Mouse (Mus musculus): ENCODE results near the gene Gm5089. TPM values are rescaled to one million over a fixed set of nuclear protein-coding genes. Genes with fewer than 3 reads are reported as not detected.
A peak's percentile ranks its signal among the peaks of the same experiment; 100 is the strongest.

Gene Gm5089
- polyA plus RNA-seq, 1 experiment from 2014 or later = 0.23 TPM

DNA sequence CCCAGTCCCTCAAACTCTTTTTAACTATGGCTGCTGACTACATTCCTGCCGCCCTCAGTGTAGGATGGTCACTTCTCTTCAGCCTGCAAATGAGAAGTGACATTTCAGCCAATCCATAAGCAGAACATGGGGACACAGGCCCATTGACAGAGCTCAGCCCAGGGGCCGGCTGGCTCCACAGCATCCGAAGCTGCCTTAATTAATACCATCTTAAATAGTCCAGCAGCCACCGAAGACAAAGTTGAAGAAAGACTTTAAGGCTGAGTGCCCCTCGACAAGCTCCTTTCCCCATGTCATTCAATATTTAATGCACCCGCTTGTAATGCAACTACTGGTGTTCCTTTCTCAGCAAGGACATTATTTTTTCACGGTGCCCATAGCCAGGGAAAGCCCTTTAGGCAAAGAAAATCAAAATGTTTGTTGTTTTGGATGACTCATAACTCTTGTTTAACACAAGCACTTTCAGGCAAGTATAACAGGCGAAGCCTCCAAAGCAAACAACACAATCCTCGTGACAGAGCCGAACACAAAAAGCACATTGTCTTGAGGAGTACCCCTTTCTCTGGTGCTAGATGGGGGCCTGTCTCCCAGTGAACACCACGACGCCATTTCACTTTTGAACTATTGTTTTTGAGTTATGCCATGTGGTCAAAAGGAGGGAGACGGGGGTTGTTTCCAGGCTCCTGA is 1.9 kb upstream of the Gm5089 start:
- no peaks in the 10 kb centered on the region for H3K36me3 ChIP-seq (ENCODE audit: control insufficient read depth, insufficient read depth, low read length)
- peak; percentile 70 for DNase-seq (ENCODE audit: low spot score)
- peak overlapping the region; percentile 79 for H3K27ac ChIP-seq (ENCODE audit: low read depth, low read length)
- H3K27me3 ChIP-seq (ENCODE audit: control insufficient read depth, insufficient read depth, low read length) = peaks cover 44% of the 10 kb centered on the region
- peak overlapping the region; percentile 38 for H3K4me2 ChIP-seq (ENCODE audit: low read depth)
- no peak overlapping the region for H3K4me3 ChIP-seq (ENCODE audit: low read depth, low read length)
- H3K9me3 ChIP-seq (ENCODE audit: control insufficient read depth, low read length) = no peaks in the 10 kb centered on the region
- peak; percentile 78 for ATAC-seq (ENCODE audit: insufficient read depth, low FRiP score, low TSS enrichment)
- WGBS = 11% methylated on average over 13 of the region's 13 CpGs
- H3K4me1 ChIP-seq (ENCODE audit: control insufficient read depth, insufficient read depth, low read length) = peaks cover 23% of the 10 kb centered on the region
- H3K9ac ChIP-seq (ENCODE audit: low read length) = no peak overlapping the region

DNA sequence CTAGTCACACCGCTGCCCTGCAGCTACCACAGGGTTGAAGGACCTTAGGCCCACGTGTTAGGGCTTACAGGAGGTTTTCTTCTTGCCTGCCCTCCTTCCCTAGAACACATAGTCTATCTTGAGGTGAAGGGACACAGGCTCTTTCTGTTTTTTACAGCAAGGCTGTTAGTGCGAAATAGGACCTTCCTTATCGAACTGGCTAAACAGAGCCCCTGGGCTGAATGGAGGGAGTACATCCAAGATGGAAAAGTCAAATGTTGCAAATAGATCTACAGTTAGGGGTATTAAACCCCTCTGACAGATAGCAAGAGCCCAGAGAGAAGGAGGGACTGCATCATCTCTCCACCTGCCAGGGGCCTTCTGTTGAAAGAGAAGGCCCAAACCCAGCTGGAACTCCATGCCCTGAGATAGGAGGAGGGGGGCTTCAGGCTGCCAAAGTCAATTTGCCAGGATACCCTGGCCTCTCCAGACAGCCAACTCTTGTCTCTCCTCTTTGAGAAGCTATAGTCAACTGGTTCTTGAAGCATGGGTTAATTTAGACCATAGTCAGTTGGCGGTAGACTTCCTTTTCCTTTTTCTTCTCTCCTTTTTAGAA is 733 bp upstream of the Gm5089 start:
- peak overlapping the region; percentile 73 for H3K4me2 ChIP-seq (ENCODE audit: low read depth)
- H3K27me3 ChIP-seq (ENCODE audit: control insufficient read depth, insufficient read depth, low read length) = peaks cover 44% of the 10 kb centered on the region
- no peak overlapping the region for H3K4me3 ChIP-seq (ENCODE audit: low read depth, low read length)
- H3K36me3 ChIP-seq (ENCODE audit: control insufficient read depth, insufficient read depth, low read length) = no peaks in the 10 kb centered on the region
- 59% methylated on average over 5 of the region's 5 CpGs for WGBS
- H3K27ac ChIP-seq (ENCODE audit: low read depth, low read length) = no peak overlapping the region
- peaks cover 23% of the 10 kb centered on the region for H3K4me1 ChIP-seq (ENCODE audit: control insufficient read depth, insufficient read depth, low read length)
- no peak for ATAC-seq (ENCODE audit: insufficient read depth, low FRiP score, low TSS enrichment)
- H3K9me3 ChIP-seq (ENCODE audit: control insufficient read depth, low read length) = no peaks in the 10 kb centered on the region
- H3K9ac ChIP-seq (ENCODE audit: low read length) = no peak overlapping the region
- DNase-seq (ENCODE audit: low spot score) = no peak

DNA sequence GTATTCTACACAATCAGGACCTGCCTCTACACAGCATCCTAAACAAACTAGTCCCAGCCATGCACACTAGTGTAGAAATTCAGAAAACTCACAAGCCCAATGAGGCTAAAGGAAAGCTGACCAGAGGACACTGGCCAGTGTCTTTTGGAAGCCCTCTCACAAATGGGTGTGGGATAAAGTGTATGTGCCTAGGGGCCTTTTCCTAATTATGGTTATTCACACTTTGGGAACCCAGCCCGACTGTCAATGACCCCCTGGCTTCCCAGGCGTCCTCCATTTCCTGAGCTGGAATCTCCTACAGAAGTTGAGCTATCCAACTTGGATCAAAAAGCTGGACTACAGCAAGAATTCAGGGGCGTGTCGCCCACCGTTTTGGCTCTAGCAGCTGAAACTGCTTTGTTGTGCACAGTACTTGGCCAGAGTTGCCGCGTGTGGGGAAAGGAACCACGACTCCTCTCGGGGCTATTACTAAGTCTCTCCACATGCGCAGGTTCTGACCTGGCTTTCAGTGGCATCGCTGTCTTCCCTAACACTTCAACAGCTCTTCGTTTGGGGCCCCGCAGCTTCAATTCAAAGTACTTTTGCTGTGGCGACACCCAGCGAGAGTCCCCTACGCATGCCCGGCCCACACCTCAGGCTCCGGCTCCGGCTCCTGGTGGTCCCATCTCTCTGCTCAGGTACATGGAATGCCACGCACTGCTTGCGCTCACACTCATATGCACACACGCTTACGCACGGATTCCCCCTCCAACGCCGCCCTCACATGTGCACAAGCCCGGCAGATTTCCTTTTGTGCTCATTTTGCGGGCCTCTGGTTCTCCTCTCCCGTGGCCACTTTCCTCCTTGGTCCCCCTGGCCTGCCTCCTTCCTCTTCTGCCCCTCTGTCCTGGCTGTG is 1.1 kb downstream of the Gm5089 start:
- Histone ChIP-seq H3K36me3 (ENCODE audit: control insufficient read depth, insufficient read depth, low read length) (no peaks in the 10 kb centered on the region), H3K27me3 (ENCODE audit: control insufficient read depth, insufficient read depth, low read length) (peaks cover 40% of the 10 kb centered on the region), H3K4me1 (ENCODE audit: control insufficient read depth, insufficient read depth, low read length) (peaks cover 23% of the 10 kb centered on the region), H3K9me3 (ENCODE audit: control insufficient read depth, low read length) (no peaks in the 10 kb centered on the region), H3K4me2 (ENCODE audit: low read depth) (peak overlapping the region; percentile 73), H3K27ac (ENCODE audit: low read depth, low read length) (peak overlapping the region; percentile 62), H3K4me3 (ENCODE audit: low read depth, low read length) (peak overlapping the region; percentile 37), H3K9ac (ENCODE audit: low read length) (peak overlapping the region; percentile 67)
- ATAC-seq (ENCODE audit: insufficient read depth, low FRiP score, low TSS enrichment) (no peak), DNase-seq (ENCODE audit: low spot score) (peak; percentile 55)
- 4% methylated on average over 29 of the region's 29 CpGs for WGBS

DNA sequence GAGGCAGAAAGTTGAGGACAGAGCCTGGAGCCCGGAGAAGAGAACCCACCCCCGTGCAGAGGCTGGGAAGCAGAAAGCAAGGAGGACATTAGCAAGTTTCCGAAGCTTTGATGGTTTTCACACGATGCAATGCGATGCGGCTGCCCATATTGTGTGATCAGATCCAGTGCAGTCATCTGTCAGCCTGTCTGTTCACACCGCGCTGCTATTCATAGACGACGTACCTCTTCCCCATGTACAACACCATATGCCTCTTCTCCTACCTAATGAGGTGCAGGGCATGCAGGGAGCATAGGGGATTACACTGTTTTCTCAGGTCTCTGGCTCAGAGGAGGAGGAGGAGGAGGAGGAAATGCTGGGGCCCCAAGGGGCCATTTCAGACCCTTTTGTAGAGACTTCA is 14.1 kb downstream of the Gm5089 start:
- no peak for DNase-seq (ENCODE audit: low spot score)
- ATAC-seq (ENCODE audit: insufficient read depth, low FRiP score, low TSS enrichment) = no peak
- Histone ChIP-seq H3K4me3 (ENCODE audit: low read depth, low read length) (no peak overlapping the region), H3K9me3 (ENCODE audit: control insufficient read depth, low read length) (no peaks in the 10 kb centered on the region), H3K27ac (ENCODE audit: low read depth, low read length) (no peak overlapping the region), H3K36me3 (ENCODE audit: control insufficient read depth, insufficient read depth, low read length) (no peaks in the 10 kb centered on the region), H3K4me2 (ENCODE audit: low read depth) (no peak overlapping the region), H3K4me1 (ENCODE audit: control insufficient read depth, insufficient read depth, low read length) (no peaks in the 10 kb centered on the region), H3K27me3 (ENCODE audit: control insufficient read depth, insufficient read depth, low read length) (no peaks in the 10 kb centered on the region), H3K9ac (ENCODE audit: low read length) (no peak overlapping the region)
- 62% methylated on average over 10 of the region's 10 CpGs for WGBS

DNA sequence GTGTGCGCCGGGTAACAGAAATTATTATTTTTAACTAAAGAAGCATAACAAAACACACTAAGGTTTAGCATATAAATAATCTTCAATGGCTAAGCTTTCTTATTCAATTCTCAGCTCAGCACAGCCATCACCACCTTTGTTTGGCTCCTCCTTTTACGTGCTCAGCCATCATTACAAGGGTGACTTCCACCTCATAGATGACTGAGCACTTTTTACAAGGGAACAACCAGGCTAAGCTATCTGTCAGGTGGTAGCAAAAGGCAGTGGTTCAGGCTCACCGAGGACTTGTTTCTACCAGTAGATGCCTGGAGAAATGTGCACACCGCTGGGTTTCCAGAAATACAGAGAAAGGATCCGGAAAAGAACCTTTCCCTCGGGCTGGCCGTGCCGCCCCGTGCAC is 16.9 kb downstream of the Gm5089 start:
- Histone ChIP-seq H3K36me3 (ENCODE audit: control insufficient read depth, insufficient read depth, low read length) (no peaks in the 10 kb centered on the region), H3K4me2 (ENCODE audit: low read depth) (no peak overlapping the region), H3K4me1 (ENCODE audit: control insufficient read depth, insufficient read depth, low read length) (no peaks in the 10 kb centered on the region), H3K27ac (ENCODE audit: low read depth, low read length) (no peak overlapping the region), H3K9ac (ENCODE audit: low read length) (no peak overlapping the region), H3K9me3 (ENCODE audit: control insufficient read depth, low read length) (no peaks in the 10 kb centered on the region), H3K27me3 (ENCODE audit: control insufficient read depth, insufficient read depth, low read length) (no peaks in the 10 kb centered on the region), H3K4me3 (ENCODE audit: low read depth, low read length) (no peak overlapping the region)
- WGBS = 85% methylated on average over 10 of the region's 10 CpGs
- ATAC-seq (ENCODE audit: insufficient read depth, low FRiP score, low TSS enrichment) (no peak), DNase-seq (ENCODE audit: low spot score) (no peak)

DNA sequence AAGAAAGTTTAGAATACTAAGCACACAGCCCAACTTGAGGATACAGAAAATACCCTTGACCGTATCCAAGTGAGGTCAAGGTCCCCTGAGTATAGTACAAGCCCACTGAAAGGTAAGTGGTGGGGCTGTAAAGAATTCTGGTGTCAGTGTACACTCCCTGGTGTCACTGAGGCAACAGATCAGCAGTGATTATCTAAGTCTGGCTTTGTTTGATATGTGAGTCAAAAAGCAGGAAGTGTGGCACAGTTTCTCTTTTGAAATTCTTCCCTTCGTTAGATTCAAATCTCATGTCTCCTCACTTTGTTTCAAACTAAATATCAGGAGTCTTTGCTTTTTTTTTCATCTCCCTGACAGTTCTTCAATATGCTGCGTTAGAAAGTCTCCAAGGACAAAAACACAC is 18.4 kb downstream of the Gm5089 start:
- no peaks in the 10 kb centered on the region for H3K27me3 ChIP-seq (ENCODE audit: control insufficient read depth, insufficient read depth, low read length)
- H3K27ac ChIP-seq (ENCODE audit: low read depth, low read length) = no peak overlapping the region
- 83% methylated on average over 3 of the region's 3 CpGs for WGBS
- peaks cover 2% of the 10 kb centered on the region; the same call in 1 of the 2 replicates for H3K4me1 ChIP-seq (ENCODE audit: control insufficient read depth, insufficient read depth, low read length)
- ATAC-seq (ENCODE audit: insufficient read depth, low FRiP score, low TSS enrichment) (no peak), DNase-seq (ENCODE audit: low spot score) (no peak)
- no peaks in the 10 kb centered on the region for H3K9me3 ChIP-seq (ENCODE audit: control insufficient read depth, low read length)
- H3K9ac ChIP-seq (ENCODE audit: low read length) = no peak overlapping the region
- H3K36me3 ChIP-seq (ENCODE audit: control insufficient read depth, insufficient read depth, low read length) = no peaks in the 10 kb centered on the region
- no peak overlapping the region for H3K4me2 ChIP-seq (ENCODE audit: low read depth)
- no peak overlapping the region for H3K4me3 ChIP-seq (ENCODE audit: low read depth, low read length)

DNA sequence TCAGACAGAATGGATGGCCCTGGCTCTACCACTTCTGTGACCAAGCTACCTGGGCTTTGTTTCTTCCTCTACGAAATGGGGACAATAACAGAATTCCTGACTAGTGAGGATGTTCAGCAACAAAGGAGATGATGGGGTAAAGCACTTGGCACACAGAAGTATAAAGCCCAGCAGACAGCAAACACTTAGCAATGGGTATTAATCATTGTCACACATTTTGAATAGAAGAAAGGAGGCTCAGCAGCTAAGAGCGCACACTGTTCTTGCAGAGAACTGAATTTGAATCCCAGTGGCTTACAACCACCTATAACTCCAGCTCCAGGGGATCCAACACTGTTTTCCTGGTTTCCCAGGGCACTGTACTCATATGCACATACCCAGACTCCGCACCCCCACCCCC is 23.3 kb downstream of the Gm5089 start:
- Histone ChIP-seq H3K9ac (ENCODE audit: low read length) (no peak overlapping the region), H3K27me3 (ENCODE audit: control insufficient read depth, insufficient read depth, low read length) (no peaks in the 10 kb centered on the region), H3K4me1 (ENCODE audit: control insufficient read depth, insufficient read depth, low read length) (peaks cover 10% of the 10 kb centered on the region; the same call in 1 of the 2 replicates), H3K4me2 (ENCODE audit: low read depth) (no peak overlapping the region), H3K4me3 (ENCODE audit: low read depth, low read length) (no peak overlapping the region), H3K27ac (ENCODE audit: low read depth, low read length) (no peak overlapping the region), H3K9me3 (ENCODE audit: control insufficient read depth, low read length) (0 out of 2 replicates have a peak, but pooled peaks cover 2% of the 10 kb centered on the region), H3K36me3 (ENCODE audit: control insufficient read depth, insufficient read depth, low read length) (no peaks in the 10 kb centered on the region)
- peak; percentile 66 for ATAC-seq (ENCODE audit: insufficient read depth, low FRiP score, low TSS enrichment)
- no peak for DNase-seq (ENCODE audit: low spot score)
- 62% methylated on average over 3 of the region's 3 CpGs for WGBS

DNA sequence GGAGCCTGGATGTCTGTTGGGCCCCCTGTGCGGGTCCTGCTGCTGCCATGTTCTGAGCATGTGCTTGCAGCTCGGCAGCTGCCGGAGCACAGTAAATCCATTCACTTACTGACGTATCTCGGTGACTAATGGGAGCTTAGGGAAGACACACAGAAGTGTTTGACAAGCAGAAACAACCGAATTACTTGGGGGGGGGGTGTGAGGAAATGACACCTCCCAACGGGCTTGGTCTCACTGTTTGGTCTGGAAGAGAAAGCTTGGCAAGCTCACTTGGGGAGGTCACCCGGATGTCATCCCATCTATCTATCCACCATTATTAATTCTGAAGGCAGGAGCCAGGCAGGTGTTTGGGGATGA is 23.7 kb downstream of the Gm5089 start:
- H3K27ac ChIP-seq (ENCODE audit: low read depth, low read length) = no peak overlapping the region

More for the DNA sequence above, 23.7 kb downstream of the Gm5089 start:
- no peaks in the 10 kb centered on the region for H3K27me3 ChIP-seq (ENCODE audit: control insufficient read depth, insufficient read depth, low read length)
- H3K9ac ChIP-seq (ENCODE audit: low read length) = no peak overlapping the region
- ATAC-seq (ENCODE audit: insufficient read depth, low FRiP score, low TSS enrichment) = peak; percentile 66
- 24% methylated on average over 8 of the region's 8 CpGs for WGBS
- no peak overlapping the region for H3K4me2 ChIP-seq (ENCODE audit: low read depth)
- 0 out of 2 replicates have a peak, but pooled peaks cover 2% of the 10 kb centered on the region for H3K9me3 ChIP-seq (ENCODE audit: control insufficient read depth, low read length)
- H3K4me3 ChIP-seq (ENCODE audit: low read depth, low read length) = no peak overlapping the region
- peak; percentile 51 for DNase-seq (ENCODE audit: low spot score)
- peaks cover 10% of the 10 kb centered on the region; the same call in 1 of the 2 replicates for H3K4me1 ChIP-seq (ENCODE audit: control insufficient read depth, insufficient read depth, low read length)
- no peaks in the 10 kb centered on the region for H3K36me3 ChIP-seq (ENCODE audit: control insufficient read depth, insufficient read depth, low read length)
